Comparison of ENCODE assay signal across 9 mouse cellular contexts in genomic region chr9:69431863-69432555, GRCm38 (mm10). TPM values are rescaled to one million over a fixed set of nuclear protein-coding genes. Genes with fewer than 3 reads are reported as not detected.
DNase-seq lines count a peak whose midpoint lies in the region; ATAC-seq lines count a peak whose summit lies in the region.
"Had no signal": no experiment of that assay in that cellular context is flagged by ENCODE, and none has a peak within 500 bp of the region (broad histone marks: within the 10 kb centered on the region; RNA-seq: fewer than 3 reads in every experiment).

No protein-coding gene starts in this region.

- no peaks in the 10 kb centered on the region for H3K9me3 ChIP-seq in hindbrain, embryonic 14.5 days (ENCODE audit: control insufficient read depth, low read length)
- no peaks in the 10 kb centered on the region for H3K9me3 ChIP-seq in midbrain, embryonic 11.5 days (ENCODE audit: control insufficient read depth, low read length)
- H3K9me3 ChIP-seq: hindbrain, embryonic 15.5 days had no signal

- H3K4me3 ChIP-seq in hindbrain, embryonic 14.5 days (replicated peaks; ENCODE audit: low read length), result no peak overlapping the region
- H3K4me3 ChIP-seq in midbrain, embryonic 11.5 days (ENCODE audit: low read depth, low read length), result no peak overlapping the region
- H3K4me3 ChIP-seq: hindbrain, embryonic 15.5 days had no signal

- peaks cover 28% of the 10 kb centered on the region for H3K36me3 ChIP-seq in hindbrain, embryonic 14.5 days (replicated peaks; ENCODE audit: control insufficient read depth, insufficient read depth)
- H3K36me3 ChIP-seq in midbrain, embryonic 11.5 days (ENCODE audit: control insufficient read depth, insufficient read depth, low read length), result no peaks in the 10 kb centered on the region

- no peak overlapping the region for H3K9ac ChIP-seq in hindbrain, embryonic 14.5 days
- 0 out of 2 replicates have a peak overlapping the region, but pooled peaks have one; percentile 5 for H3K9ac ChIP-seq in midbrain, embryonic 11.5 days (ENCODE audit: low read length)
- H3K9ac ChIP-seq: hindbrain, embryonic 15.5 days had no signal

- 20% methylated on average over 6 of the region's 6 CpGs for WGBS in hindbrain, embryonic 14.5 days
- 33% methylated on average over 6 of the region's 6 CpGs for WGBS in midbrain, embryonic 11.5 days

- peaks cover 6% of the 10 kb centered on the region for H3K4me1 ChIP-seq in hindbrain, embryonic 14.5 days (replicated peaks; ENCODE audit: control insufficient read depth, insufficient read depth, low read length)
- H3K4me1 ChIP-seq in midbrain, embryonic 11.5 days (ENCODE audit: control insufficient read depth, insufficient read depth, low read length), result peaks cover 13% of the 10 kb centered on the region

- peak overlapping the region; percentile 66 for H3K27ac ChIP-seq in hindbrain, embryonic 14.5 days
- peak overlapping the region; percentile 48; the same call in 1 of the 2 replicates for H3K27ac ChIP-seq in midbrain, embryonic 11.5 days (ENCODE audit: low read depth, low read length)
- H3K27ac ChIP-seq: hindbrain, embryonic 15.5 days had no signal

- DNase-seq in heart, adult 11 months, result peak; percentile 65
- DNase-seq in heart, postnatal 4 days, result no peak
- peak; percentile 77 for DNase-seq in embryo, embryonic 10 days (ENCODE audit: low spot score)
- peak; percentile 60 for DNase-seq in hindbrain, embryonic 14.5 days (ENCODE audit: low spot score)
- DNase-seq in midbrain, embryonic 11.5 days (ENCODE audit: low spot score, missing footprints), result peak; percentile 90
- DNase-seq in thymus, postnatal 36 days, result no peak
- no peak for DNase-seq in cerebellum, adult 11 months
- DNase-seq in T-cell, adult 2 months (ENCODE audit: low spot score), result no peak

- no peak for ATAC-seq in hindbrain, embryonic 14.5 days (ENCODE audit: low FRiP score)
- ATAC-seq in midbrain, embryonic 11.5 days (ENCODE audit: low FRiP score), result peak; percentile 74; the same call in 1 of the 2 replicates

- no peaks in the 10 kb centered on the region for H3K27me3 ChIP-seq in hindbrain, embryonic 14.5 days (ENCODE audit: control insufficient read depth, insufficient read depth, low read length)
- H3K27me3 ChIP-seq in midbrain, embryonic 11.5 days (ENCODE audit: control insufficient read depth, insufficient read depth, low read length), result no peaks in the 10 kb centered on the region
- H3K27me3 ChIP-seq: hindbrain, embryonic 15.5 days had no signal

- no peak overlapping the region for H3K4me2 ChIP-seq in hindbrain, embryonic 14.5 days (replicated peaks)
- peak overlapping the region; percentile 14 for H3K4me2 ChIP-seq in midbrain, embryonic 11.5 days
- H3K4me2 ChIP-seq: hindbrain, embryonic 15.5 days had no signal

RNA-seq across cellular contexts. Expression of gene Anxa2, which starts 21.4 kb away (rescaled TPM):
- 100 to 1,000 TPM; 251 to 268 TPM for total RNA-seq in heart, postnatal 4 days (2021)
- polyA plus RNA-seq in hindbrain, embryonic 14.5 days (2014; fragmentation: Nextera tagmentation; extraction: Ambion mirVana), result 143 and 158 TPM in 2 replicates
- 176 and 180 TPM in 2 replicates for polyA plus RNA-seq in midbrain, embryonic 11.5 days (2014; fragmentation: Nextera tagmentation; extraction: Ambion mirVana)

RNA-seq across cellular contexts. Expression of gene Ice2, which starts 34.3 kb away (rescaled TPM):
- 1 to 10 TPM; 8.3 to 9.2 TPM for total RNA-seq in heart, postnatal 4 days (2021)
- 10.4 and 12.5 TPM in 2 replicates for polyA plus RNA-seq in hindbrain, embryonic 14.5 days (2014; fragmentation: Nextera tagmentation; extraction: Ambion mirVana)
- polyA plus RNA-seq in midbrain, embryonic 11.5 days (2014; fragmentation: Nextera tagmentation; extraction: Ambion mirVana), result 20.9 and 23.8 TPM in 2 replicates

Comparison
In these comparisons a context has a peak if more than half of its experiments do, and no peak if none do; other contexts are left out.
1. DNase-seq: peak in heart, adult 11 months (single experiment), embryo, embryonic 10 days (single experiment), hindbrain, embryonic 14.5 days (single experiment) and midbrain, embryonic 11.5 days (single experiment); none in heart, postnatal 4 days (single experiment), thymus, postnatal 36 days (0 of 2), cerebellum, adult 11 months (single experiment) and T-cell, adult 2 months (single experiment).